Mouse (Mus musculus) embryonic facial prominence, embryonic 15.5 days (tissue): ENCODE results near the gene Kcnq1. TPM values are rescaled to one million over a fixed set of nuclear protein-coding genes. Genes with fewer than 3 reads are reported as not detected.

Experiments
- ATAC-seq: fragments of 200-750 bp; cut with Nextera tagmentation; 2 replicates; pipeline ENCODE4 v1.8.0; 2017; ENCODE audit warnings: low read depth, moderate TSS enrichment; ENCODE audit not compliant: insufficient number of reproducible peaks, low FRiP score, low TSS enrichment
- H3K27ac ChIP-seq: fragments of 300-500 bp; sonication (generic); replicated peaks from 2 replicates; pipeline ENCODE4 v1.5.1; 2015; ENCODE audit warnings: mild to moderate bottlenecking, inconsistent platforms
- H3K27me3 ChIP-seq: fragments of 300-500 bp; sonication (generic); 2 replicates; pipeline ENCODE4 v1.6.1; 2015; ENCODE audit warnings: inconsistent platforms
- H3K36me3 ChIP-seq: fragments of 300-500 bp; sonication (generic); 2 replicates; pipeline ENCODE4 v1.6.1; 2015; ENCODE audit warnings: mild to moderate bottlenecking, inconsistent platforms
- H3K4me1 ChIP-seq: fragments of 300-500 bp; sonication (generic); 2 replicates; pipeline ENCODE4 v1.6.1; 2015; ENCODE audit warnings: inconsistent platforms
- H3K4me2 ChIP-seq: fragments of 300-500 bp; sonication (generic); replicated peaks from 2 replicates; pipeline ENCODE4 v1.6.1; 2015; ENCODE audit warnings: mild to moderate bottlenecking, inconsistent platforms
- H3K4me3 ChIP-seq: fragments of 300-500 bp; sonication (generic); replicated peaks from 2 replicates; pipeline ENCODE4 v1.5.1; 2015; ENCODE audit warnings: mild to moderate bottlenecking, inconsistent platforms
- H3K9ac ChIP-seq: fragments of 300-500 bp; sonication (generic); 2 replicates; pipeline ENCODE4 v1.6.1; 2015; ENCODE audit warnings: inconsistent platforms
- H3K9me3 ChIP-seq: fragments of 300-500 bp; sonication (generic); replicated peaks from 2 replicates; pipeline ENCODE4 v1.6.1; 2016; ENCODE audit warnings: inconsistent platforms
- WGBS: fragments of 180-500 bp; shearing (Covaris S2); methylation state at CpG from one replicate; pipeline ENCODE4 v1.1.7; 2015; 5-methylcytosine and 5-hydroxymethylcytosine counted together
- polyA plus RNA-seq: library from polyadenylated mRNA; unstranded; fragments of >200 nt; fragmentation: Nextera tagmentation; extraction: Ambion mirVana; gene quantifications from 2 replicates; pipeline ENCODE4 v1.2.1, GENCODE M21; 2015

The Kcnq1 gene
- polyA plus RNA-seq, 1 experiment from 2014 or later, result 1.4 TPM

GRCm38 (mm10) chr7:143159446-143159845 is 53.3 kb downstream of the Kcnq1 start:
- peak; percentile 29; the same call in 1 of the 2 replicates for ATAC-seq
- whole genome bisulfite sequencing, result 34% methylated on average over 11 of the region's 11 CpGs
- Histone ChIP-seq H3K4me1 (peaks cover 16% of the 10 kb centered on the region), H3K4me3 (no peak overlapping the region), H3K27me3 (no peaks in the 10 kb centered on the region), H3K9ac (no peak overlapping the region), H3K9me3 (no peaks in the 10 kb centered on the region), H3K4me2 (no peak overlapping the region), H3K27ac (no peak overlapping the region), H3K36me3 (no peaks in the 10 kb centered on the region)

- H3K27ac ChIP-seq, result no peak overlapping the region
- H3K4me3 ChIP-seq, result no peak overlapping the region
- no peaks in the 10 kb centered on the region for H3K36me3 ChIP-seq
- ATAC-seq, result no peak
- 70% methylated on average over 5 of the region's 5 CpGs for WGBS
- H3K4me2 ChIP-seq, result no peak overlapping the region
- H3K27me3 ChIP-seq, result no peaks in the 10 kb centered on the region
- H3K9me3 ChIP-seq, result no peaks in the 10 kb centered on the region
- H3K9ac ChIP-seq, result no peak overlapping the region
- H3K4me1 ChIP-seq, result peaks cover 10% of the 10 kb centered on the region
These were observed 53.9 kb downstream of the Kcnq1 start for GRCm38 (mm10) chr7:143160057-143160456.

GRCm38 (mm10) chr7:143162051-143162450 is 55.9 kb downstream of the Kcnq1 start:
- Histone ChIP-seq H3K9me3 (no peaks in the 10 kb centered on the region), H3K36me3 (no peaks in the 10 kb centered on the region), H3K4me1 (0 out of 2 replicates have a peak, but pooled peaks cover 12% of the 10 kb centered on the region), H3K27me3 (no peaks in the 10 kb centered on the region), H3K27ac (no peak overlapping the region), H3K4me3 (no peak overlapping the region), H3K4me2 (no peak overlapping the region), H3K9ac (no peak overlapping the region)
- WGBS, result 69% methylated on average over 3 of the region's 3 CpGs
- ATAC-seq, result no peak

- H3K27me3 ChIP-seq, result no peaks in the 10 kb centered on the region
- no peaks in the 10 kb centered on the region for H3K36me3 ChIP-seq
- H3K4me3 ChIP-seq, result no peak overlapping the region
- 0 out of 2 replicates have a peak, but pooled peaks cover 6% of the 10 kb centered on the region for H3K4me1 ChIP-seq
- no peak overlapping the region for H3K9ac ChIP-seq
- ATAC-seq, result no peak
- H3K4me2 ChIP-seq, result no peak overlapping the region
- no peaks in the 10 kb centered on the region for H3K9me3 ChIP-seq
- no peak overlapping the region for H3K27ac ChIP-seq
These were observed 57.9 kb downstream of the Kcnq1 start for GRCm38 (mm10) chr7:143164074-143164473.

GRCm38 (mm10) chr7:143165687-143166265 is 59.6 kb downstream of the Kcnq1 start:
- Histone ChIP-seq H3K4me2 (no peak overlapping the region), H3K9ac (no peak overlapping the region; the same call in 1 of the 2 replicates), H3K4me1 (0 out of 2 replicates have a peak, but pooled peaks cover 6% of the 10 kb centered on the region), H3K27ac (peak overlapping the region; percentile 39; the same call in 1 of the 2 replicates), H3K4me3 (no peak overlapping the region), H3K9me3 (no peaks in the 10 kb centered on the region), H3K36me3 (no peaks in the 10 kb centered on the region), H3K27me3 (no peaks in the 10 kb centered on the region)
- ATAC-seq, result peak; percentile 60
- WGBS, result 41% methylated on average over 7 of the region's 7 CpGs

GRCm38 (mm10) chr7:143167275-143167674 is 61.1 kb downstream of the Kcnq1 start:
- H3K27me3 ChIP-seq, result no peaks in the 10 kb centered on the region
- H3K36me3 ChIP-seq, result no peaks in the 10 kb centered on the region
- no peaks in the 10 kb centered on the region for H3K9me3 ChIP-seq
- ATAC-seq, result no peak
- H3K4me1 ChIP-seq, result 0 out of 2 replicates have a peak, but pooled peaks cover 6% of the 10 kb centered on the region
- no peak overlapping the region for H3K4me2 ChIP-seq
- no peak overlapping the region for H3K27ac ChIP-seq
- H3K9ac ChIP-seq, result no peak overlapping the region
- no peak overlapping the region for H3K4me3 ChIP-seq
- WGBS, result 77% methylated on average over 3 of the region's 3 CpGs

GRCm38 (mm10) chr7:143169371-143169770 is 63.2 kb downstream of the Kcnq1 start:
- Histone ChIP-seq H3K4me3 (no peak overlapping the region), H3K4me1 (peaks cover 10% of the 10 kb centered on the region; the same call in 1 of the 2 replicates), H3K27me3 (no peaks in the 10 kb centered on the region), H3K4me2 (no peak overlapping the region), H3K9me3 (no peaks in the 10 kb centered on the region), H3K27ac (no peak overlapping the region), H3K36me3 (no peaks in the 10 kb centered on the region), H3K9ac (no peak overlapping the region)
- 86% methylated on average over 3 of the region's 3 CpGs for WGBS
- ATAC-seq, result no peak

- Histone ChIP-seq H3K9ac (no peak overlapping the region), H3K4me1 (peaks cover 4% of the 10 kb centered on the region; the same call in 1 of the 2 replicates), H3K36me3 (no peaks in the 10 kb centered on the region), H3K4me3 (no peak overlapping the region), H3K4me2 (no peak overlapping the region), H3K27me3 (no peaks in the 10 kb centered on the region; the same call in 1 of the 2 replicates), H3K9me3 (no peaks in the 10 kb centered on the region), H3K27ac (no peak overlapping the region)
- WGBS, result 50% methylated on average over 5 of the region's 5 CpGs
- peak; percentile 74; the same call in 1 of the 2 replicates for ATAC-seq
These were observed 66.9 kb downstream of the Kcnq1 start for GRCm38 (mm10) chr7:143172914-143173547.

- peaks cover 4% of the 10 kb centered on the region; the same call in 1 of the 2 replicates for H3K4me1 ChIP-seq
- 0 out of 2 replicates have a peak, but pooled peaks have one; percentile 13 for ATAC-seq
- H3K4me3 ChIP-seq, result no peak overlapping the region
- no peak overlapping the region for H3K9ac ChIP-seq
- no peak overlapping the region for H3K4me2 ChIP-seq
- H3K27ac ChIP-seq, result no peak overlapping the region
- no peaks in the 10 kb centered on the region; the same call in 1 of the 2 replicates for H3K27me3 ChIP-seq
- no peaks in the 10 kb centered on the region for H3K36me3 ChIP-seq
- 34% methylated on average over 6 of the region's 6 CpGs for WGBS
- H3K9me3 ChIP-seq, result no peaks in the 10 kb centered on the region
These were observed 68.5 kb downstream of the Kcnq1 start for GRCm38 (mm10) chr7:143174633-143175032.

- Histone ChIP-seq H3K9ac (no peak overlapping the region), H3K27me3 (no peaks in the 10 kb centered on the region; the same call in 1 of the 2 replicates), H3K4me3 (no peak overlapping the region), H3K4me2 (no peak overlapping the region), H3K27ac (no peak overlapping the region), H3K4me1 (peaks cover 13% of the 10 kb centered on the region), H3K36me3 (no peaks in the 10 kb centered on the region), H3K9me3 (no peaks in the 10 kb centered on the region)
- no peak for ATAC-seq
- 65% methylated on average over 2 of the region's 2 CpGs for WGBS
These were observed 72.7 kb downstream of the Kcnq1 start for GRCm38 (mm10) chr7:143178831-143179230.

GRCm38 (mm10) chr7:143180761-143181160 is 74.6 kb downstream of the Kcnq1 start:
- WGBS, result 24% methylated on average over 3 of the region's 3 CpGs
- no peak overlapping the region for H3K4me3 ChIP-seq

More at GRCm38 (mm10) chr7:143180761-143181160, 74.6 kb downstream of the Kcnq1 start:
- Histone ChIP-seq H3K4me1 (peaks cover 13% of the 10 kb centered on the region), H3K4me2 (no peak overlapping the region), H3K9me3 (no peaks in the 10 kb centered on the region), H3K27ac (no peak overlapping the region), H3K9ac (no peak overlapping the region), H3K27me3 (no peaks in the 10 kb centered on the region), H3K36me3 (no peaks in the 10 kb centered on the region)
- peak; percentile 81 for ATAC-seq
